Mouse (Mus musculus): ENCODE data around the gene Qdpr. TPM values are rescaled to one million over a fixed set of nuclear protein-coding genes. Genes with fewer than 3 reads are reported as not detected.

Gene Qdpr
- total RNA-seq, 2 experiments from 2014 or later = 167 to 169 TPM

GRCm38 (mm10) chr5:45481125-45481524, 31.1 kb upstream of the Qdpr start:
- TF ChIP-seq CTCF (conservative IDR thresholded peaks at IDR 0.05) = no peak
- no peak overlapping the region for H3K4me3 ChIP-seq
- H3K27ac ChIP-seq = no peak overlapping the region
- DNase-seq (ENCODE audit: low spot score in 2 of 2) = no peak

- Histone ChIP-seq H3K27ac (no peak overlapping the region), H3K4me3 (no peak overlapping the region)
- TF ChIP-seq CTCF (conservative IDR thresholded peaks at IDR 0.05) = no peak
- no peak for DNase-seq (ENCODE audit: low spot score in 2 of 2)
Measured at GRCm38 (mm10) chr5:45480066-45480465, 30.0 kb upstream of the Qdpr start.

- Histone ChIP-seq H3K4me3 (no peak overlapping the region), H3K27ac (peak overlapping the region; percentile 36; the same call in 1 of the 2 replicates)
- no peak for DNase-seq (ENCODE audit: low spot score in 2 of 2)
- no peak for TF ChIP-seq CTCF (conservative IDR thresholded peaks at IDR 0.05)
Measured at GRCm38 (mm10) chr5:45477601-45478000, 27.6 kb upstream of the Qdpr start.

- TF ChIP-seq CTCF (conservative IDR thresholded peaks at IDR 0.05) = no peak
- no peak for DNase-seq (ENCODE audit: low spot score in 2 of 2)
- Histone ChIP-seq H3K27ac (peak overlapping the region; percentile 53; the same call in 1 of the 2 replicates), H3K4me3 (no peak overlapping the region)
Measured at GRCm38 (mm10) chr5:45476288-45476687, 26.3 kb upstream of the Qdpr start.

GRCm38 (mm10) chr5:45475771-45476170, 25.7 kb upstream of the Qdpr start:
- Histone ChIP-seq H3K4me3 (no peak overlapping the region), H3K27ac (peak overlapping the region; percentile 53; the same call in 1 of the 2 replicates)
- no peak for DNase-seq (ENCODE audit: low spot score in 2 of 2)
- TF ChIP-seq CTCF (conservative IDR thresholded peaks at IDR 0.05) = no peak

GRCm38 (mm10) chr5:45474758-45475157, 24.7 kb upstream of the Qdpr start:
- no peak for TF ChIP-seq CTCF (conservative IDR thresholded peaks at IDR 0.05)
- no peak for DNase-seq (ENCODE audit: low spot score in 2 of 2)
- H3K27ac ChIP-seq = peak overlapping the region; percentile 54; the same call in 1 of the 2 replicates
- no peak overlapping the region for H3K4me3 ChIP-seq

GRCm38 (mm10) chr5:45474215-45474614, 24.2 kb upstream of the Qdpr start:
- no peak overlapping the region for H3K4me3 ChIP-seq
- peak overlapping the region; percentile 71 for H3K27ac ChIP-seq
- peak; percentile 72 to 78 for DNase-seq (ENCODE audit: low spot score in 2 of 2)
- TF ChIP-seq CTCF (conservative IDR thresholded peaks at IDR 0.05) = peak; percentile 91

- Histone ChIP-seq H3K4me3 (no peak overlapping the region), H3K27ac (peak overlapping the region; percentile 71)
- no peak for TF ChIP-seq CTCF (conservative IDR thresholded peaks at IDR 0.05)
- DNase-seq (ENCODE audit: low spot score in 2 of 2) = no peak
Measured at GRCm38 (mm10) chr5:45473521-45473920, 23.5 kb upstream of the Qdpr start.

- Histone ChIP-seq H3K4me3 (no peak overlapping the region), H3K27ac (peak overlapping the region; percentile 71)
- no peak for TF ChIP-seq CTCF (conservative IDR thresholded peaks at IDR 0.05)
- DNase-seq (ENCODE audit: low spot score in 2 of 2) = peak; percentile 18 to 46
Measured at GRCm38 (mm10) chr5:45472880-45473450, 22.9 kb upstream of the Qdpr start.

GRCm38 (mm10) chr5:45454456-45454855, 4.4 kb upstream of the Qdpr start:
- H3K27ac ChIP-seq = no peak overlapping the region
- no peak overlapping the region for H3K4me3 ChIP-seq
- no peak for DNase-seq (ENCODE audit: low spot score in 2 of 2)
- TF ChIP-seq CTCF (conservative IDR thresholded peaks at IDR 0.05) = no peak

GRCm38 (mm10) chr5:45453451-45453850, 3.4 kb upstream of the Qdpr start, which contains the start of gene Clrn2:
TSS of gene Clrn2 (plus strand) at chr5:45453751.
- H3K4me3 ChIP-seq = no peak within 1 kb of the TSS
- no peak within 1 kb of the TSS for H3K27ac ChIP-seq
- TF ChIP-seq CTCF (conservative IDR thresholded peaks at IDR 0.05) = no peak
- no peak for DNase-seq (ENCODE audit: low spot score in 2 of 2)

GRCm38 (mm10) chr5:45449206-45449605, 830 bp downstream of the Qdpr start:
- peak overlapping the region; percentile 63 for H3K4me3 ChIP-seq
- no peak for DNase-seq (ENCODE audit: low spot score in 2 of 2)
- peak overlapping the region; percentile 79 for H3K27ac ChIP-seq
- no peak for TF ChIP-seq CTCF (conservative IDR thresholded peaks at IDR 0.05)

GRCm38 (mm10) chr5:45448676-45449075, 1.4 kb downstream of the Qdpr start:
- TF ChIP-seq CTCF (conservative IDR thresholded peaks at IDR 0.05) = no peak
- no peak for DNase-seq (ENCODE audit: low spot score in 2 of 2)
- H3K4me3 ChIP-seq = peak overlapping the region; percentile 63
- H3K27ac ChIP-seq = peak overlapping the region; percentile 46; the same call in 1 of the 2 replicates

- no peak overlapping the region for H3K27ac ChIP-seq
- no peak overlapping the region for H3K4me3 ChIP-seq
- no peak for DNase-seq (ENCODE audit: low spot score in 2 of 2)
- TF ChIP-seq CTCF (conservative IDR thresholded peaks at IDR 0.05) = no peak
Measured at GRCm38 (mm10) chr5:45444130-45444832, 5.8 kb downstream of the Qdpr start.

All from layer of hippocampus, adult 2 months (tissue).